Mouse (Mus musculus): ENCODE measurements around the gene Col3a1. TPM values are rescaled to one million over a fixed set of nuclear protein-coding genes. Genes with fewer than 3 reads are reported as not detected.

Gene Col3a1
- total RNA-seq (2014; rRNA removed; ENCODE audit: low replicate concordance) (589 and 800 TPM in 2 replicates), polyA plus RNA-seq (2015; fragmentation: Nextera tagmentation; extraction: Ambion mirVana) (584 and 614 TPM in 2 replicates)

GRCm38 (mm10) chr1:45311388-45311787, at the start of gene Col3a1:
Col3a1 (plus strand) TSS chr1:45311538.
- H3K27ac ChIP-seq (ENCODE audit: low read depth) = peak within 1 kb of the TSS; percentile 75
- ATAC-seq (ENCODE audit: insufficient read depth, low read depth) (peak; percentile 55), DNase-seq (ENCODE audit: low spot score) (peak; percentile 38)
- H3K4me1 ChIP-seq (ENCODE audit: control insufficient read depth, insufficient read depth) = no peaks in the 10 kb centered on the region
- peak within 1 kb of the TSS; percentile 22; the same call in 1 of the 2 replicates for H3K9ac ChIP-seq (replicated peaks; ENCODE audit: low read depth, low read length)
- no peaks in the 10 kb centered on the region for H3K27me3 ChIP-seq (ENCODE audit: control insufficient read depth, insufficient read depth, low read length)
- 58% methylated on average over 4 of the region's 4 CpGs for WGBS
- peak within 1 kb of the TSS; percentile 12; the same call in 1 of the 2 replicates for H3K4me2 ChIP-seq (ENCODE audit: low read depth, low read length)
- H3K36me3 ChIP-seq (replicated peaks; ENCODE audit: control insufficient read depth, insufficient read depth, low read length) = no peaks in the 10 kb centered on the region
- H3K9me3 ChIP-seq (replicated peaks; ENCODE audit: control insufficient read depth, low read length) = no peaks in the 10 kb centered on the region
- peak within 1 kb of the TSS; percentile 39 for H3K4me3 ChIP-seq (ENCODE audit: low read depth, low read length)
- no peak for TF ChIP-seq EP300 (IDR thresholded peaks at IDR 0.05; ENCODE audit: low read depth)
- TF ChIP-seq CTCF (IDR thresholded peaks at IDR 0.05; ENCODE audit: low read depth) = no peak

GRCm38 (mm10) chr1:45269421-45269820, 41.9 kb upstream of the Col3a1 start:
- TF ChIP-seq CTCF (IDR thresholded peaks at IDR 0.05; ENCODE audit: low read depth) = no peak
- no peak for TF ChIP-seq EP300 (IDR thresholded peaks at IDR 0.05; ENCODE audit: low read depth)
- ATAC-seq (ENCODE audit: insufficient read depth, low read depth) = no peak

GRCm38 (mm10) chr1:45276006-45276539, 35.3 kb upstream of the Col3a1 start:
- ATAC-seq (ENCODE audit: insufficient read depth, low read depth) = no peak
- Histone ChIP-seq H3K27ac (ENCODE audit: low read depth) (no peak overlapping the region), H3K4me3 (ENCODE audit: low read depth, low read length) (no peak overlapping the region), H3K4me2 (ENCODE audit: low read depth, low read length) (no peak overlapping the region), H3K36me3 (replicated peaks; ENCODE audit: control insufficient read depth, insufficient read depth, low read length) (no peaks in the 10 kb centered on the region), H3K27me3 (ENCODE audit: control insufficient read depth, insufficient read depth, low read length) (no peaks in the 10 kb centered on the region), H3K4me1 (ENCODE audit: control insufficient read depth, insufficient read depth) (no peaks in the 10 kb centered on the region), H3K9ac (replicated peaks; ENCODE audit: low read depth, low read length) (no peak overlapping the region), H3K9me3 (replicated peaks; ENCODE audit: control insufficient read depth, low read length) (no peaks in the 10 kb centered on the region)
- DNase-seq (ENCODE audit: low spot score) = peak; percentile 19
- WGBS = 48% methylated on average over 2 of the region's 2 CpGs
- no peak for TF ChIP-seq CTCF (IDR thresholded peaks at IDR 0.05; ENCODE audit: low read depth)

More at GRCm38 (mm10) chr1:45269421-45269820, 41.9 kb upstream of the Col3a1 start:
- Histone ChIP-seq H3K9me3 (replicated peaks; ENCODE audit: control insufficient read depth, low read length) (no peaks in the 10 kb centered on the region), H3K4me1 (ENCODE audit: control insufficient read depth, insufficient read depth) (no peaks in the 10 kb centered on the region), H3K36me3 (replicated peaks; ENCODE audit: control insufficient read depth, insufficient read depth, low read length) (no peaks in the 10 kb centered on the region), H3K27me3 (ENCODE audit: control insufficient read depth, insufficient read depth, low read length) (no peaks in the 10 kb centered on the region), H3K9ac (replicated peaks; ENCODE audit: low read depth, low read length) (no peak overlapping the region), H3K4me2 (ENCODE audit: low read depth, low read length) (no peak overlapping the region), H3K27ac (ENCODE audit: low read depth) (no peak overlapping the region), H3K4me3 (ENCODE audit: low read depth, low read length) (no peak overlapping the region)
- no peak for DNase-seq (ENCODE audit: low spot score)

GRCm38 (mm10) chr1:45287954-45288353, 23.4 kb upstream of the Col3a1 start:
- WGBS = 76% methylated on average over 1 of the region's 1 CpGs
- H3K36me3 ChIP-seq (replicated peaks; ENCODE audit: control insufficient read depth, insufficient read depth, low read length) = no peaks in the 10 kb centered on the region
- TF ChIP-seq EP300 (IDR thresholded peaks at IDR 0.05; ENCODE audit: low read depth) (no peak), CTCF (IDR thresholded peaks at IDR 0.05; ENCODE audit: low read depth) (no peak)
- H3K4me3 ChIP-seq (ENCODE audit: low read depth, low read length) = no peak overlapping the region
- H3K27me3 ChIP-seq (ENCODE audit: control insufficient read depth, insufficient read depth, low read length) = no peaks in the 10 kb centered on the region
- ATAC-seq (ENCODE audit: insufficient read depth, low read depth) (no peak), DNase-seq (ENCODE audit: low spot score) (no peak)
- H3K4me2 ChIP-seq (ENCODE audit: low read depth, low read length) = no peak overlapping the region
- H3K9me3 ChIP-seq (replicated peaks; ENCODE audit: control insufficient read depth, low read length) = no peaks in the 10 kb centered on the region
- no peak overlapping the region for H3K27ac ChIP-seq (ENCODE audit: low read depth)
- no peaks in the 10 kb centered on the region for H3K4me1 ChIP-seq (ENCODE audit: control insufficient read depth, insufficient read depth)
- H3K9ac ChIP-seq (replicated peaks; ENCODE audit: low read depth, low read length) = no peak overlapping the region

- Histone ChIP-seq H3K9ac (replicated peaks; ENCODE audit: low read depth, low read length) (no peak overlapping the region), H3K4me1 (ENCODE audit: control insufficient read depth, insufficient read depth) (no peaks in the 10 kb centered on the region), H3K4me3 (ENCODE audit: low read depth, low read length) (no peak overlapping the region), H3K36me3 (replicated peaks; ENCODE audit: control insufficient read depth, insufficient read depth, low read length) (no peaks in the 10 kb centered on the region), H3K27ac (ENCODE audit: low read depth) (no peak overlapping the region), H3K4me2 (ENCODE audit: low read depth, low read length) (no peak overlapping the region), H3K9me3 (replicated peaks; ENCODE audit: control insufficient read depth, low read length) (no peaks in the 10 kb centered on the region), H3K27me3 (ENCODE audit: control insufficient read depth, insufficient read depth, low read length) (no peaks in the 10 kb centered on the region)
- no peak for TF ChIP-seq CTCF (IDR thresholded peaks at IDR 0.05; ENCODE audit: low read depth)
- TF ChIP-seq EP300 (IDR thresholded peaks at IDR 0.05; ENCODE audit: low read depth) = no peak
- ATAC-seq (ENCODE audit: insufficient read depth, low read depth) (no peak), DNase-seq (ENCODE audit: low spot score) (no peak)
- WGBS = 62% methylated on average over 4 of the region's 4 CpGs
Measured at GRCm38 (mm10) chr1:45290037-45290436, 21.3 kb upstream of the Col3a1 start.

All from heart, postnatal 0 days (tissue).